Mouse (Mus musculus): ENCODE measurements around the gene Samd10. TPM values are rescaled to one million over a fixed set of nuclear protein-coding genes. Genes with fewer than 3 reads are reported as not detected.

The Samd10 gene
- total RNA-seq, 2 experiments from 2014 or later, result 11.7 to 14.2 TPM

GRCm38 (mm10) chr2:181578790-181579618, 20.0 kb downstream of the Samd10 start:
- DNase-seq (ENCODE audit: extremely low spot score in 1 of 2, low spot score in 1 of 2), result peak in 1 of 2 experiments; percentile 2

- DNase-seq (ENCODE audit: extremely low spot score in 1 of 2, low spot score in 1 of 2), result no peak
Observed at GRCm38 (mm10) chr2:181577981-181578581, 20.9 kb downstream of the Samd10 start.

GRCm38 (mm10) chr2:181577126-181577525, 21.9 kb downstream of the Samd10 start:
- no peak for DNase-seq (ENCODE audit: extremely low spot score in 1 of 2, low spot score in 1 of 2)

- DNase-seq (ENCODE audit: extremely low spot score in 1 of 2, low spot score in 1 of 2), result no peak
Observed at GRCm38 (mm10) chr2:181576613-181577012, 22.4 kb downstream of the Samd10 start.

- no peak for DNase-seq (ENCODE audit: extremely low spot score in 1 of 2, low spot score in 1 of 2)
Observed at GRCm38 (mm10) chr2:181574921-181575545, 24.0 kb downstream of the Samd10 start.

GRCm38 (mm10) chr2:181573961-181574360, 25.1 kb downstream of the Samd10 start:
- DNase-seq (ENCODE audit: extremely low spot score in 1 of 2, low spot score in 1 of 2), result no peak

- DNase-seq (ENCODE audit: extremely low spot score in 1 of 2, low spot score in 1 of 2), result no peak
Observed at GRCm38 (mm10) chr2:181572921-181573920, 25.8 kb downstream of the Samd10 start.

GRCm38 (mm10) chr2:181571941-181572670, 26.9 kb downstream of the Samd10 start:
- no peak for DNase-seq (ENCODE audit: extremely low spot score in 1 of 2, low spot score in 1 of 2)

- DNase-seq (ENCODE audit: extremely low spot score in 1 of 2, low spot score in 1 of 2), result no peak
Observed at GRCm38 (mm10) chr2:181570921-181571595, 28.0 kb downstream of the Samd10 start.

- DNase-seq (ENCODE audit: extremely low spot score in 1 of 2, low spot score in 1 of 2), result no peak
Observed at GRCm38 (mm10) chr2:181570375-181570774, 28.6 kb downstream of the Samd10 start.

GRCm38 (mm10) chr2:181569856-181570255, 29.2 kb downstream of the Samd10 start:
- no peak for DNase-seq (ENCODE audit: extremely low spot score in 1 of 2, low spot score in 1 of 2)

GRCm38 (mm10) chr2:181568272-181569008, 30.6 kb downstream of the Samd10 start:
- DNase-seq (ENCODE audit: extremely low spot score in 1 of 2, low spot score in 1 of 2), result peak in 1 of 2 experiments; percentile 55

- DNase-seq (ENCODE audit: extremely low spot score in 1 of 2, low spot score in 1 of 2), result no peak
Observed at GRCm38 (mm10) chr2:181567338-181567737, 31.7 kb downstream of the Samd10 start.

GRCm38 (mm10) chr2:181553772-181554171, 45.2 kb downstream of the Samd10 start:
- no peak for DNase-seq (ENCODE audit: extremely low spot score in 1 of 2, low spot score in 1 of 2)

GRCm38 (mm10) chr2:181550233-181550632, 48.8 kb downstream of the Samd10 start:
- DNase-seq (ENCODE audit: extremely low spot score in 1 of 2, low spot score in 1 of 2), result no peak

- no peak for DNase-seq (ENCODE audit: extremely low spot score in 1 of 2, low spot score in 1 of 2)
Observed at GRCm38 (mm10) chr2:181548682-181549081, 50.3 kb downstream of the Samd10 start.

GRCm38 (mm10) chr2:181548227-181548626, 50.8 kb downstream of the Samd10 start:
- DNase-seq (ENCODE audit: extremely low spot score in 1 of 2, low spot score in 1 of 2), result no peak

GRCm38 (mm10) chr2:181546142-181546541, 52.9 kb downstream of the Samd10 start:
- no peak for DNase-seq (ENCODE audit: extremely low spot score in 1 of 2, low spot score in 1 of 2)
